Mouse (Mus musculus) heart, postnatal 36 days (tissue): ENCODE measurements around the gene Thnsl1. TPM values are rescaled to one million over a fixed set of nuclear protein-coding genes. Genes with fewer than 3 reads are reported as not detected.

ENCODE experiments used
- DNase-seq, 2 experiments: peaks; one replicate each; pipeline ENCODE4 v3.0.0; 2021 to 2022
- intact Hi-C: fragments of 180-260 bp; cut with DNase I; formaldehyde crosslinking; loops from one replicate; pipeline ENCODE4 v1.15.1; 2025
- total RNA-seq, 2 experiments: library from RNA; stranded (reverse); gene quantifications; 2 replicates each; pipeline ENCODE4 v1.2.3; 2021

The Thnsl1 gene
- 1 to 10 TPM; 6.3 to 7.2 TPM for total RNA-seq

DNA sequence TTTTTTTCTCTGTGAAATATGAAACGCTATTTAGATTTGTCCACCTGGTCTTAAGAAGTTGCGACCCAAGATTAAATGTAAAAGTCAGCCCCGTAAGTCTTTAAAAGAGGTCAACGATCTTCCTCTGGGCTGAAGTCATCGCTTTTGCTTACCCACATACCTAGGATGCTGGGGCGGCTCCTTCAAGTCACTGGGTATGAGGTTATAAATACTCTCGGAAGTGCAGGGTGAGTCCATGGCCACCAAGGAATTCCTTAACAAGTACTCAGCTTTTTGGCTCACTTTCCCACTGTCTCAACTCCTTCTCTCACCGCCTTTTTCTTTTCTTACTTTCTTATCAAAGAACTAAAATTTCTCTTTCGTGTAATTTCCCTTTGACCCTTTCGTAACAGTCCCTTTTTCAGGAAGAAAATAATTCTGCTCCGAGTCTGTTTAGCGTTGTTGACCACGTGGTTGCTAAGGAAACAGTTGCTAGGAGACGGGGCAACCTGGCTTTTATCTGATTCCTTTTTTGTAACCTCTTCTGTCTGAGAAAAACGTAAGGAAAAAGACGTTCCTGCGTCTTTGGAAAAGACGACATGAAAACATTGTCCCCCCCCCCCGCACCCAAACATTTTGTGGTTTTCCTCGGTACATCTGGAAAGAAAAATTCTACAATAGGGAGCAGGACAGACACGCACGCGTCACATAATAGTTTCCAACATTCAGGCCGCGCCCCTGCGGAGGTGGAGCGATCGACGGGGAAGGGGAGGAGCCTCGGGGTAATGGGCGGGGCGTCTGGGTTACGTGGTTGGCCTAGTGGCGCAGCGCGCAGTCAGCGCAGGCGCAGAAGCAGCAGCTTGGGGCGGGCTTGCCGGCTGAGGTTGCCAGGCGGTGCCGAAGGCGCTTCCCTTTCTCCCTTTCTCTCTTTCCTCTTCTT is at the start of gene Thnsl1, which contains the start of gene Enkur:
Gene Thnsl1, plus strand, starts transcription at position 813 of the 919 bp plus-strand sequence.
Gene Enkur, minus strand, starts transcription at position 454 of the 919 bp plus-strand sequence.
- DNase-seq = peak; percentile 99
- intact Hi-C loops = loop anchor here (5.0 kb wide), 1 partner anchor 238 kb away; the partner anchor contains the start of gene Arhgap21

DNA sequence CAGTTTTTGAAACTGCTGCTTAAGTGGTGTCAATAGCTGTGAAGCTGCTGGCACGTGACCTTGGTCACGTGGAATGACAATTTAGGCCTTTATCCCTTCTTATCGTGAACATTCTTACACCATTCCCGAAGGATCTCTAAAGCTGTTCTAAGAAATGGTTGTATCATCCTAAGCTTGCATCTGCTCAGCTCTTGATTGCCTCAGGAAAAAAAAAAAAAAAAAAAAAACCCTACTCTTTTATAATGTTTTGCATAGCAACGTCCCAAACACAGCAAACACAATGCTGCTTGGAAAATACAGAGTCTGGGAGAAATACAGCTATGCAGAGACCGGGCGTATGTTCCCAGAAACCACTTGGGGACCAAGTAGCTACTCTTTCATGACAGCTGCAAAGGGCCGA is 41.2 kb upstream of the Thnsl1 start:
- intact Hi-C loops = no loop called here
- peak; percentile 29 to 34 for DNase-seq

DNA sequence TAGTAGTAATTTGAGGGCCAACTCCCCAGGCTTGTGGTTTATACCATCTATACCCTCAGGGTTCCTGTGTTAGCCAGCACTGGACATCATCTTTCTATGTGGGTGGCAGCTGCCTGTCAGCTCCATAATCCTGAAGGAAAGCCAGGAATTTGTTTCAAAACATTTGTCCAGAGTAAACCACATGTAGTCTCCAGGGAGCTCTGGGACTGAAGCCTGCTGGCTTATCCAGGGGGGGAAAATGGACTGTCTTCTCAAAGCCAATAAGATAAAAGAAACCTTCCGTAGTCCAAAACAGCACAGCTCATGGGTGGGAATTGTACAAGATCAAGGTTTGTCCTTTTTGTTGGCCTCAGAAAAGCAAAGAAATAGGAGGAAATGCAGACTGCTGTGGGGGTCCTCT is 37.6 kb upstream of the Thnsl1 start:
- intact Hi-C loops = no loop called here
- peak; percentile 37 to 49 for DNase-seq

DNA sequence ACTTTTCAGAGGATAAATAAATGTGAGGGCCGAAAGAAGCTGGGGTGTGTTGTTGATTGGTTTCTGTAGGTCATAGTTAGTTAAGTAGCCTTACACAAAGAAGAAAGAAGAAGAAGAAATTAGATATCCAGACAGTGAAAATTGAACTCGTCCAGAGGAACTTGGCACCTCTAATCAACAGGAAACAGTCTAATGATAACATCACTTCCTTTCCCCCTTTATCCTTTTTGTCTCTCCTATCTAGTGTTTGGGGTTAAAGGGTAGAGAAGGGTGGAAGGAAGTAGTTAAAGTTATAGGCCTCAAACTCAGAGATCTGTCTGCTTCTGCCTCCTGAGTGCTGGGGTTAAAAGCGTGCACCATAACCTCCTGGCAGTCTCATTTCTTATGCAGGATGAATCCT is 32.7 kb upstream of the Thnsl1 start:
- DNase-seq = no peak
- intact Hi-C loops = no loop called here

DNA sequence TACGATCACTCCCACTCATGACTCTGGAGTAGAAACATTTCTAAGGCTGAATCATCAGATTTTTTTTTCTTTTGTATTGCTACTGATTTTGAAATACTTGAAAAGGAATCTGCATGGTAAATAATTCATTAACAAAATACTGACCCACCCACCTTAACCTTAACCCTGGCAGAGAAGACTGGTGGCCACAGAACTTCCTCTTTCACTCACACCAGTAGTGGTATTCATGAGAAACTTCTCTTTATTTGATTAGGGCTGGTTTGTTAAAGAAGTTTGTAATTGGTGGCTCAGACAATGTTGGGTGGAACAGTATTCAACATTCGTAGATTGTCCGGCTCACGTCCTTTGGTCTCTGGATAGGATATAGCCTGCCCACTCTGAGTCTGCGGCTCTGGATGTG is 26.4 kb upstream of the Thnsl1 start:
- intact Hi-C loops = no loop called here
- no peak for DNase-seq

DNA sequence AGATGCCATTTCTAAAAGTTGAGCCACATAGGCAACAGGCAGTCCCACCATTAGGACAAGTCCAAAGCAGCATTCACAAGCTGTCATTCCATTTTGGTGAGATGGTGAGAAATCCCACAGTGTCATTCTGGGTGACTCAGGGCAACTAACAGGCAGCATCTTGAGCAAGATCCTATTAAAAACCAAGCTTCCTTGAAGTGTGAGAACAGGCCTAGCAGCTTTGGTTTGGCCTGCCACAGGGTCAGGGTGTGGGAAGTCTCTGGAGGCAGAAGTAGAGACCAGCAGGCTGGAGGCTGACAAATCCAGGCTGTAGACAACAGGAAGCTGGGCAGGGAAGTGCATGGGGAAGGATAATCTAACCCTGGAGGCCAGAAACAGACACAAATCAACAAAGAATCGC is 22.7 kb upstream of the Thnsl1 start:
- intact Hi-C loops = no loop called here
- DNase-seq = peak; percentile 21 to 31

DNA sequence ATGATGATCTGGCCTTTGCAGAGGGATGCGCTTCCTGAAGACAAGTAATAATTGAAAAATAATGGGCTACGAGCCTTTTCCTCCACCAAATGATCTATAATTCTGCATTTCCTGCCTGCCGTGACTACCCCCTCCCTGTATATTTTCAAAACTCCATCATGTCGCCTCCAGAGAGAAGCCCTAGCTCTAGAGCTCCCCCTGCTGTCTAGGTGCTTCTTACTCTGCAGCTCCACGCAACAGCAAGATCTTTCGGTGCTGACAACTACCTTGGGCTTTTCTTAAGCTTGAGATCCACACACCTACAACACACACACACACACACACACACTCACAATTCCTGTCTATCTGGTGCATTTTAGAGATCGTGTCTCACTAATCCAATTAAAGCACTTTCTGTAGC is 17.9 kb upstream of the Thnsl1 start:
- intact Hi-C loops = loop anchor here (1.0 to 2.0 kb wide), 2 partner anchors 219 to 289 kb away; partner anchors contain the start of gene Arhgap21
- peak; percentile 74 to 78 for DNase-seq

DNA sequence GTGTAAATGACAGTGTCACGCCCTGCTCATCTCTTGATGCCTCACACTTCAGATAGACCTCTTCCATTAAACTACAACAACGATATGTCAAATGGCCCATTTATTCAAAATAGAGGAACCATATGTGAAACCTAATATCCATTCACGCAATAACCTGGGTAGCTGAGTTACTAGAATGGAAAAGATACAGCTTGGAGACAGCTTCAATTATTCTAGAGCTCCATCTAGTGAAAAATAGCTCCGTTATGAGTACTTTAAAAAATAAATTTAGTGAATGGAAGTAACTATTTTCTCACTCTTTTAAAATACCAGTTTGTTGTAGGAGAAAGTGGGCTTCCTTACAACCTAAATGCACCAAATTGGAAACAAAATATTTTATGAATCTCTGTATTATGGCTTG is 16.9 kb upstream of the Thnsl1 start:
- intact Hi-C loops = no loop called here
- DNase-seq = no peak

DNA sequence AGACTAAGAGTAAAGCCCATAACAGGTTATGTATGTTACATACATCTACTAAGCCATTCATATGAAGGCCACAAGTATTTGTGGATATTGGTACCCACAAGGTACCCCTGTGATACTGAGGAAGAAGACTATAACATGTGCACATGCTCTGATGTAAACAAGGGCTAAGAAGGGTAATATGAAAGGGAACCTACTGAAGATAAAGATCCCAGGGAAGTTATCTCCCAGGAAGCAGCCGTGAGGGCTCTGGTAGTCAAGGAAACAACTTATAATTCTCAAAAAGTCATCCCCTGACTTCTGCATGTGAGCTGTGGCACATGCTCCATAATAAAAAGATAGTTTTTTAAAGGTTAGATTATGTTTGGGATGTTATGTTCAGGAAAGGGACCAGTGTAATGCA is 14.3 kb upstream of the Thnsl1 start:
- intact Hi-C loops = no loop called here
- DNase-seq = no peak

DNA sequence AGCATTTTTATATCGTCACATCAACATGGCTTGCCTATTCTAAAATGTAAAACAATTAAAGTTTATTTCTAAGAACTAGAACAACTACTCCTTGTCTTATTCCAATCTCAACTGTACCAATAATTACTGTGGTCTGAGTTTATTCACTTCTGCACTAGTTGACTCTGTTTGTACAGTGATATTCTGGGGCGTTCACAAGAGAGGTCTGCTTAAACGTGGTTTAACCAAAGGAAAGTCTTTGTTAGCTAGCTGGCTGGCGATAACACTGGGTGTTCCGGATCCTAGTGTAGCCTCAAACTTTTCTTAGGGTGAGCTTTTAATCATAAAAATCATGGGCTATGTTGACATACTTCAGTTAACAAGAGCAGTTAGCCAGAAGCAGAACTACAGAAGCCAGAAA is 10.3 kb upstream of the Thnsl1 start:
- intact Hi-C loops = no loop called here
- DNase-seq = no peak

DNA sequence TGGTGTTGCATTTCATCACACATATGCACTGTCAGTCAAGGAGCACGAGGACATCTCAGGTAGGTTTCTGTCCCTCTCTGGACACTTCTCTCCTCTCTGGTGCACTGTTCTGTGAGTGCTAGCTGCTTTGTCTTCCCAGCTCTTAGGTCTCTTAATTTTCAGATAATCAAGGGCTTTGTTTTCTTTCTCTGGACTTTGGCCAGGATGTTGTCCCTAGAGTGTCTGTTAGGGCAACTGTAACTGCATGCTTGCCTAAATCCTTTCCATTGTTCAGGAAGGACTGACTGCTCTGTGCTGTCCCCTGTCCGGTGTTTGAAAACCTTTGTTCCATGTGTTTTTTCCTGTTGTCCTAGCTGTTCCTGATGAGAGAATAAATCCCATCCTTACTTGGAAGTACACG is 6.5 kb upstream of the Thnsl1 start:
- intact Hi-C loops = no loop called here
- DNase-seq = no peak

DNA sequence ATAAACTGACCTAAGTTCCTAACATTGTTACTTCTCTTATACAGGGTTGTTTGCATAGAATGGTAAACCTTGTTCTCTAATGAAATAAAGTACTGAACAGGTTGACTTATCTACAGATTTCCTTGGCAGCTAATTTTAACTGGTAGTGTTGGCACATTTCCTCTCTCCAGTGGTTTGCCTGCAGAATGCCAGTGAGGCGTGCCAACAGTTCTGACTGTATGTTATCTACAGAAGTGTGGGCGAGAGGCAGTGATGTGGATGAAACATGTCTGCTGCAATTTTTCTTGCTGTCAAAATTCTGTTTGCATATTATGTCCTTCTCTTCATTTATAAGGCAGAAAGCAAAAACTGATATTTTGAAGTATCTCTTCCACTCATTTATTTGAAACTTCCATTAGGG is 2.8 kb upstream of the Thnsl1 start:
- DNase-seq = peak; percentile 17 to 22
- intact Hi-C loops = loop anchor here (5.0 kb wide), 1 partner anchor 235 kb away; the partner anchor contains the start of gene Arhgap21

DNA sequence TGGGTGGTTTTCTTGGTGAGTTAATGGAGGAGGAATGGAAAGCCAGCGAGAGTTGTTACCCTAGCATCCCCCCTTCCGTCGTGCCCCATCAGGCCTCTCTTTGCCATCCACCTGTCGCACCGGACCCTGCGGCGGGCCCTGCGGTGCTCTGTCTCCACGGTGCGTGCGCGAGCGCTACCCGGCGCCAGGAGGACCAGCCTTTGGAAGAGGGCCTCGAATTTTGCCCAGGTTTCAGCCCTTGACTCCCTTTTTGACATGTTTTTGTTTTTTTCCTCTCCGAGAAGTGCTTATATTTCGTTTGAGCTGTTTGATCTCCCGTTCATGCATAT is 271 bp downstream of the Thnsl1 start:
- no peak for DNase-seq
- intact Hi-C loops = no loop called here

DNA sequence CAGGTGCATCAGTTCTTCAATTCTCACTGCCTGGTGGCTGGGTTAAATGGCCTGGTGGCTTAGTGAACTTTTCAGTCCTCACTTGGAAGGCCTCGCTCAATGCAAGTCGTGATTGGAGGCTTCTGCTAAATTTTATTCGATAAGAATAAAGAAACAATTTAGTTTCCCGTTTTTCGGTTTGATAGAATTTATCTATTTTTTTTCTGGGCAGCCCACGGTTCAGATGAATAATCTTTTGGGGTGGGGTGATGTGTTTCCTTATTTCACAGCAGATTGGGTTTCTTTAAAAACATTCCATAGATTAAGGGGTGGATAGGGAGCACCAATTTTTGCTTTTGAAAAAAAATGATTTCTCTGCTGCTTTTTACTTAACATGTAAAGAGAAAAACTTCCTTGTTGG is 754 bp downstream of the Thnsl1 start:
- no peak for DNase-seq
- intact Hi-C loops = no loop called here

DNA sequence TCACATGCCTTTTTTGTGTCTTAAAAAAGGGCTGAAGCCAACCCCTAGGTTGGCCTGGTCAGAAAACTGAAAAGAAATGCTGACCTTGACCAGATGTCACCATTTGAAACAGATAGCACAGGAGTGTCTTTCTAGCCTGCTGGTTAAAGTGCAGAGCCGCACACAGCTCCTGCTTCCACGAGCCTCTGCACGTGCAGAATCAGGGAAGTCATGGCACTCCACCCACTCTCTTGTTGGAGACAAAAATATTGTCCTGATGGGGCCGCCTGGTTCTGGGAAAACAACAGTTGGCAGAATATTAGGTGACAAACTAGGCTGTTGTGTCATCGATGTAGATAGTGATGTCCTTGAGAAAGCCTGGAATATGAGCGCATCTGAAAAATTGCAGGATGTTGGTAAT is 5.8 kb downstream of the Thnsl1 start:
- no peak for DNase-seq
- intact Hi-C loops = loop anchor here (5.0 kb wide), 1 partner anchor 51 kb away; no protein-coding TSS in a partner anchor

DNA sequence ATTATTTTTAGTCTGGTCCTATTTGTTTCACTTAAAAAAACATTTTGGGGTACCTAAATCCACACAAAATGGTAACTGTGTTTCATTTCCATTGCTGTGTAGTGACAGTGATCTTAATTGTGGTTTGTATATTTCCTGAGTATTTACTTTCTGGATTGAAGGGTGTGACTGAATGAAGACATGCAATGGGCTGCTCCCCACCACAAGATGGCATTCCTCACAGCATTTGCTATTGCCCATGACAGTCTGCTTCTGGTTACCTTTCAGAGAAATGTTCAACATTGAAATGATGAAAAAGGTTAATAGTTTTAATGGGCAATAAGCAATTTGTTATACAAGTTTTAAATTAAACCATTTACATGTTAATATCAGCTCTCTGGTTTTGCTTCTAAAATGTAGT is 8.8 kb downstream of the Thnsl1 start:
- no peak for DNase-seq
- intact Hi-C loops = loop anchor here (5.0 kb wide), 1 partner anchor 48 kb away; no protein-coding TSS in a partner anchor

DNA sequence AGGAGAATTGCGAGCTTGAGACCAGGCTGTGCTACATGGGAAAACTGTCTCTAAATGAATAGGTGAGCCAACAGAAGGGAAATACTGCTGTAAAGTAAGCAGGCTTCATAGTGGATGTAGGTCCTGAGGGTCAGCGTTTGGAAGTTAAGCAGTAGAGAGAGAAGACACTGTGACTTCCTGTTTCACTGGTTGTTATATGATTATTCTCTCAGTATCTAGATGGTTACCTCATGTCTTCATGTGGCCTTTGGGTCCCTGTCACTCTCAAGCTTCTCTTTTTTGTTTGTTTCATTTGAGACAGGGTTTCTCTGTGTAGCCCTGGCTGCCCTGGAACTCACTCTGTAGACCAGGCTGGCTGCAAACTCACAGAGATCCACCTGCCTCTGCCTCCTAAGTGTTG is 9.8 kb downstream of the Thnsl1 start:
- intact Hi-C loops = no loop called here
- no peak for DNase-seq

DNA sequence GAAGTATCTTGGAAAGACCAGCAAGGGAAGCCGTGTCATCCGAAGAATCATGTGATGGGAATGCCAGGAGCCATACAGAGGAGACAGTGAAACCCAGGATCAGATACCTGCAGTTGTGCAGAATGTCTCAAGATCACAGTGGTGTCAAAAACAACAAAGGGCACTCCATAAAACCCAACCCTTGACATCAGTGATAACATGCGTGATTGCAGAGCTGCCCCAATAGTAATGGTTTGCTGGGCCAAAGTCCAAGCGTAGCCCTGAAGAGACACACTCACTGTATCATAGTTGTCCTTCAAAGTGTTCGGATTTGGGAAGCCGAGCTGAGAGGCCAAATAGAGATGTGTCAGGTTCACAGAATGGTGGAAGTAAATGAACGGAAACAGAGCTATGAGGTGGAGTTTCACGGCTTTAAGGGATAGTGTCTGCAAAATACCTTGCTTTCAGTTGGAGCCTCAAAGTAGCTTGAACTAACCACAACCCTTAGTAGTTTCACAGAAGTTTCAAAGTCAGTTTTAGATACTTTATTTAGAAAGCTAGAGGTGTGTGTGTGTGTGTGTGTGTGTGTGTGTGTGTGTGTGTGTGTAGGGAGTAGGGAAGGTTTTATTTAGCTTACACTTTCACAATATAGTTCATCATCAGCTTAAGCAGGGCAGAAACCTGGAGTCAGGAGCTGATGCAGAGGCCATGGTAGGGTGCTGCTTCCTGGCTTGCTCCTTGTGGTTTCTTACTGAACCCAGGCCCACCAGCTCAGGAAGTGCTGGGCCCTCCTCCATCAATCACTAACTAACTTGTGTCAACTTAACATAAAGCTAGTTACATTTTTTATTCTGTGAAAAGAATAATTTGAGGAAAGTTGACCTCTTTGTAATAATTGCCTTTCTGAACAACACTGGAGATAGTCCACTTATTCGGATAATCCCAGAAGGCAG is 17.2 kb downstream of the Thnsl1 start:
- no peak for DNase-seq
- intact Hi-C loops = no loop called here

DNA sequence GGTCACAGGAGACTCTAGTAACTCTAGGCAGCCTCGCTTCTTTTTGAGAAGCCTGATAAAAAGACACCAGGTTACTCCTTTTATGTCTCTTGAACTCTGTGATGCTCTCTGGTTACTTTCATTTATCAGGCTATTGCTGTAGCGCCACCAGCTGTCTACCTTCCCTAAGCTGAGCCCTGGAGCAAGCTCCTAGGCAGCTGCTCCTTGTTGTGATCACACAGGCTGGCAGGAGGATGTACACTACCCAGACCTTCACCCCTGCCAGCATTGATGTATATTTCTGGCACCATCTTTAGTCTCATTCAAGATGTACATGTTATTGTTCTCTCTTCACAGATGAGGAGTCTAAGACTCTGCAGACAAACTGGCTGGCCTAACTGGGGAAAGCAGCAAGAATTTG is 24.8 kb downstream of the Thnsl1 start:
- DNase-seq = no peak
- intact Hi-C loops = no loop called here

DNA sequence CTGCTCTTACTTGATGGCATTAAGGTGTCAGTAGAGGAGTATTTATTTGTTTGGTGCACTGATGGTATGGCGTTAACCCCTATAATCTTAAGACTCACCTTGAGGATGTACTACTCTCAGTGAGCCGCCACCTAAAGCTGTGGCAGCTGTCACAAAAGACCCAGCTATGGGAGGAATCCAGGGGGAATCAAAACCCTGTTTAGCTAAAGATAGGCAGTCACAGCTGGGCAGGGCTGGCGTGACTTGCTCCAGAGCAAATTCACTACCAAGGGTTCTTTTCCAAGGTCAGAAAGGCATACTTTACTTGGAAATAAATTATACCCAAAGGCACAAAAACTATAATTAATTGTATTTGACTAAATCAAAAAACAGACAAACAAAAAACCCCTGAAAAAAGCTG is 25.6 kb downstream of the Thnsl1 start:
- intact Hi-C loops = no loop called here
- DNase-seq = no peak
